Mouse (Mus musculus) lung, embryonic 16.5 days (tissue): ENCODE measurements at regions not wholly inside any gene's neighbourhood (a gene's known extent, or its start where the extent isn't known, plus 50 kb on each side); places are given as distances from the start of the nearest gene placed in this dataset.

Source experiments
- ATAC-seq: fragments of 200-750 bp; cut with Nextera tagmentation; 2 replicates; pipeline ENCODE4 v1.8.0; 2017; ENCODE audit warnings: low read depth, mild to moderate bottlenecking, moderate library complexity
- H3K27ac ChIP-seq: fragments of 300-500 bp; sonication (generic); 2 replicates; pipeline ENCODE4 v1.5.1; 2014; ENCODE audit warnings: mild to moderate bottlenecking, control low read depth, low read length
- H3K27me3 ChIP-seq: fragments of 300-500 bp; sonication (generic); 2 replicates; pipeline ENCODE4 v1.6.1; 2014; ENCODE audit warnings: low read depth, low read length, mixed read lengths; ENCODE audit not compliant: control insufficient read depth, insufficient read depth
- H3K36me3 ChIP-seq: fragments of 300-500 bp; sonication (generic); 2 replicates; pipeline ENCODE4 v1.6.1; 2014; ENCODE audit warnings: low read length; ENCODE audit not compliant: control insufficient read depth, insufficient read depth
- H3K4me1 ChIP-seq: fragments of 300-500 bp; sonication (generic); replicated peaks from 2 replicates; pipeline ENCODE4 v1.6.1; 2014; ENCODE audit warnings: low read length, mixed read lengths; ENCODE audit not compliant: control insufficient read depth, insufficient read depth
- H3K4me2 ChIP-seq: fragments of 300-500 bp; sonication (generic); 2 replicates; pipeline ENCODE4 v1.6.1; 2014; ENCODE audit warnings: low read depth, low read length, control low read depth
- H3K4me3 ChIP-seq: fragments of 300-500 bp; sonication (generic); 2 replicates; pipeline ENCODE4 v1.5.1; 2014; ENCODE audit warnings: mild to moderate bottlenecking, low read length, control low read depth
- H3K9ac ChIP-seq: fragments of 300-500 bp; sonication (generic); 2 replicates; pipeline ENCODE4 v1.6.1; 2014; ENCODE audit warnings: low read length, control low read depth
- H3K9me3 ChIP-seq: fragments of 300-500 bp; sonication (generic); 2 replicates; pipeline ENCODE4 v1.6.1; 2016; ENCODE audit warnings: low read length; ENCODE audit not compliant: control insufficient read depth
- WGBS: fragments of 180-500 bp; shearing (Covaris S2); extraction: QIAGEN DNeasy Blood & Tissue Kit; methylation state at CpG from one replicate; pipeline ENCODE4 v1.1.7; 2014; 5-methylcytosine and 5-hydroxymethylcytosine counted together

DNA sequence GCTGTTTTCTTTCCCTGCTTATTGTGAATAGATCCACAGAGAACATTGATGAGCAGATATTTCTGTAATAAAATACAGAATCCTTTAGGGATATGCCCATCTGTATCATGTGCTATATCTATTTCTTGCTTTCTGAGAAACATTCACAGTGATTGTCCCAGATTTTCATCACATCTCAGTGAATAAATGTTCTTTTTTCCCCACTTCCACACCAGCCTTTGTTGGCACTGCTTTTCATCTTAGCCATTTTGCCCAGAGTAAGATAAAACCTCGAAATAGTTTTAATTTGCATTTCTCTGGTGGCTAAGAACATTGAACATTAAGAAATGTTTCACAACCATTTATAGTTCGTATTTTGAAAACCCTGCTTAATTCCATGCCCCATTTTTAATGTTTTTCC, 195.7 kb upstream of the Gm11232 start:
- Histone ChIP-seq H3K27me3 (no peaks in the 10 kb centered on the region), H3K36me3 (no peaks in the 10 kb centered on the region), H3K4me2 (no peak overlapping the region), H3K9ac (no peak overlapping the region), H3K27ac (no peak overlapping the region), H3K4me1 (no peaks in the 10 kb centered on the region), H3K4me3 (no peak overlapping the region), H3K9me3 (no peaks in the 10 kb centered on the region)
- WGBS, result 64% methylated on average over 2 of the region's 2 CpGs
- no peak for ATAC-seq

DNA sequence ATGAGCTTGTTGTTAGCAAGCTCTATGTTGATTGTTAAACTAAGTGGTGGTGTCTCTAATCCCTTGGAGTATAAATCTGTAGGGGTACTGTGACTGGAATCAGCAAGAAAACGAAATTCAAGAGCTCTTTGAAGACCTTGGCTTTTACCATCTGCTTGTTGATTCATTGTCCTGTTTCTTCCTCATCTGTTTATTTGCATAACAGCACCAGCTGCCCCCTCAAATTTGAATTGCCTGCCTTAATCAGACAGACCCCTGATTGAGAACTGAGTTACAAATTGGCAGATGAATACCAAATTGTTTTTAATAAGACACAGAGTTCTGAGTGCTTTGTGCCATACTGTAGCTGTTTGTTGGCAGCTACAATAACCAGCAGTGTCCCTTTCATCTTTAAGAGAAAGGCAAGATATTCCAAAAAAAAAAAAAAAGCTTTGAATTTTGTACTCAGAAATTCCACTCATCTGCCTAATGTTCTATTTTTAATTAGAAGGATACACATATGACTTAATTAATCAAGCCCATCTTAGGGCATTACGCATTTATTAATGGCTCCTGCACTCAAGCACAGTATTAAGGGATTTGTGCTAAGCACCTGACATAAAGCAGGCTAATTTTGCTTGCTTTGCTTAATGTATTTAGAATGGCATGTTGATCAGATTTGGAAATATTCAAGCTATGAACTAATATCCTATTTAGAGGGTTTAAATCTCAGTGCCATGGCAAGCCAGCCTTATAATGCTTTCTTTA, 175.6 kb upstream of the Gm11232 start:
- H3K4me1 ChIP-seq, result no peaks in the 10 kb centered on the region
- no peak overlapping the region for H3K4me2 ChIP-seq
- H3K9me3 ChIP-seq, result no peaks in the 10 kb centered on the region
- ATAC-seq, result no peak
- no peak overlapping the region for H3K9ac ChIP-seq
- H3K27me3 ChIP-seq, result no peaks in the 10 kb centered on the region
- no peak overlapping the region for H3K27ac ChIP-seq
- no peaks in the 10 kb centered on the region for H3K36me3 ChIP-seq
- H3K4me3 ChIP-seq, result no peak overlapping the region
- WGBS, result 55% methylated on average over 2 of the region's 2 CpGs

DNA sequence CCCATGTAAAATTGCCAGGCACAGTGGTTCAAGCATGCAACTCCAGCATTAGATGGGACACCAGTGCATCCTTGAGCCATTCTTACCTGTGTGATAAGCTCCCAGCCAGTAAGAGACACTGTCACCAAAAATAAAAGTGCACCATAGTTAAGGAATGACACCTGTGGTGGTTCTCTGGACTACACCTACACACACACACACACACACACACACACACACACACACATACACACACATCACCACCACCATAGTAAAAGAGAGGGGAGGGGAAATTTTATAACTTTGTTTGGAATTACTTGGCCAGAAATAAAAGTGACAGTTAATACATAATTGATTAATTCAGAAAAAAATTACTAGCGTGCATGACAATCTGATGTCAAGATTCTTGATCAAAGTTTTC, 175.1 kb upstream of the Gm11232 start:
- Histone ChIP-seq H3K27me3 (no peaks in the 10 kb centered on the region), H3K27ac (no peak overlapping the region), H3K4me1 (no peaks in the 10 kb centered on the region), H3K36me3 (no peaks in the 10 kb centered on the region), H3K4me3 (no peak overlapping the region), H3K4me2 (no peak overlapping the region), H3K9me3 (no peaks in the 10 kb centered on the region), H3K9ac (no peak overlapping the region)
- no peak for ATAC-seq
- WGBS, result 63% methylated on average over 1 of the region's 1 CpGs

DNA sequence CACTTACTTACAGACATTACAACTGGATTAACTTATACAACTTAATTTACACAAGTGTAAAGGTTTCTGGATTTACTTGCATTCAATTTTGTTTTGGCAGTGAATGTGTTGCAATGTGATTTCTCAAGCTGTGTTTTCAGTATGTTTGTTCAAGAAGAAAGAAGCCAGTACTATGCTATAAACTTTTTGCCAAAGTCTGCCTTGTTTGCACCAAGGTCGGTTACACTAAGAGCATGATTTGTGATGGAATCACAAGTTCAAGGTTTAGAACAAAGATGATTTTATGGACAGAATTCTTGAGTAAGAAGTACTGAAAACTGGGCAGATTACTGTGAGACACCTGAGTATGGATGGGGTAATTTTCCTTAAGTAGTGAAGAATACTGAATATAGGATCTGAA, 153.8 kb upstream of the Gm11232 start:
- WGBS, result 68% methylated on average over 1 of the region's 1 CpGs

DNA sequence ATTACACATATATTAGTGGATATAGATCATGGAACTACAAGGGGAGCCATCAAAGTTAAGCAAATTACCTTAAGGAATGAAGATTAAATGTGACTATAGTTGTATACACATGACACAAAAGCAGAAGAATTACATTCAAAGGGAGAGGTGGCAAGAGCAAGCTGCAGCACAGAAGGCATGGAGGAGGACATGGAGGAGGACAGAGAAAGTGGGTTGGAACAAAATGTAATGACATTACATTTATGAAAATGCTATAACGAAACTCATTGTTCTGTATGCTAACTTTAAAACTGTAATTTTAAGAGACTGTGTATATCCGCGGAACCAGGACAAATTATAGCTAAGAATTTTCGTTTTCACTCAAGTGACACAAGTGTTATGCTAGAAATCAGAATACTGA, 117.9 kb upstream of the Gm11232 start:
- no peak for ATAC-seq
- Histone ChIP-seq H3K9ac (no peak overlapping the region), H3K27ac (no peak overlapping the region), H3K4me1 (no peaks in the 10 kb centered on the region), H3K9me3 (no peaks in the 10 kb centered on the region), H3K4me3 (no peak overlapping the region), H3K27me3 (no peaks in the 10 kb centered on the region), H3K36me3 (no peaks in the 10 kb centered on the region), H3K4me2 (no peak overlapping the region)
- WGBS, result 89% methylated on average over 4 of the region's 4 CpGs

More for the DNA sequence above, 153.8 kb upstream of the Gm11232 start:
- H3K9me3 ChIP-seq, result no peaks in the 10 kb centered on the region
- no peak overlapping the region for H3K4me2 ChIP-seq
- H3K36me3 ChIP-seq, result no peaks in the 10 kb centered on the region
- no peaks in the 10 kb centered on the region for H3K27me3 ChIP-seq
- H3K27ac ChIP-seq, result no peak overlapping the region
- ATAC-seq, result no peak
- no peak overlapping the region for H3K4me3 ChIP-seq
- H3K4me1 ChIP-seq, result no peaks in the 10 kb centered on the region
- H3K9ac ChIP-seq, result no peak overlapping the region

DNA sequence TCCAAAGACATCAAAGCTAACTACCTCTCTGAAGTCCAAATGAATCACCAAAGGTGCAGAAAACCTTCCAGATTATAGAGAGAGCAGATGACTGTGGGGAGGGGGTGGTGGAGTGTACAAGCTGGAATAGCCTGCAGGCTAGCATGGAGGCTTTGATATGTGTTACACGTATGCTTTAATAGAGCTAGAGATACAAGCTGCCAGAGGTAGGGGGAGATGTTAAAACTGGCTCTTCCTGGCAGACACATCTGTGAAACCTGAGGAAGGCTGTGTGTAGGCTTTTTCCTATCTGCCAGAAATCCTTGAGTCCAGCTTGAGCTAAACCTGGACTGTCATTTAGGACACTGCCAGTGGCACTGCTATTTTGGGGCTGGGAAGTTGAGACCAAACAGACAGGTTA, 109.2 kb upstream of the Gm11232 start:
- Histone ChIP-seq H3K4me2 (no peak overlapping the region), H3K9me3 (no peaks in the 10 kb centered on the region), H3K9ac (no peak overlapping the region), H3K27ac (no peak overlapping the region), H3K4me3 (no peak overlapping the region), H3K36me3 (no peaks in the 10 kb centered on the region), H3K4me1 (no peaks in the 10 kb centered on the region), H3K27me3 (no peaks in the 10 kb centered on the region)
- ATAC-seq, result no peak
- WGBS, result 34% methylated on average over 1 of the region's 1 CpGs

DNA sequence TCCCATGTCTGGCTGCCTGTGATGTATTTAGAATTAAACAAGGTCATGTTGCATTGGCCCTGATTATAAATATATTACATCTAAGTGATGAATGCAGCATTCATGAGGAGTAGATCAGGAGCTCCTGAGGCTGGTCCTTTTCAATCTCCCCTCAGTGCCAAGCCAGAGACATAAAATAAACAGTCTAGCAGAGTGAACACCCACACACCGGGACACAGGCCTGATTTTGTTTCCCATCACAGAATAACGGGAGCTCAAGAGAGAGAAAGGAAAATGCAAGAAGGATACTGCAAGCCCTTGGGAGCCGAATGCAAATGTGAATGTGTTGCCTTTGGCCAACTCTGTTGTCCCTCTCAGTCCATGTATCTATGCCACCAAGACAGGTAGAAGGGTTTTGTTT, 84.1 kb upstream of the Gm11232 start:
- Histone ChIP-seq H3K9ac (no peak overlapping the region), H3K27ac (no peak overlapping the region), H3K9me3 (no peaks in the 10 kb centered on the region), H3K4me1 (peaks cover 10% of the 10 kb centered on the region; the same call in 1 of the 2 replicates), H3K4me3 (no peak overlapping the region), H3K4me2 (no peak overlapping the region), H3K36me3 (no peaks in the 10 kb centered on the region), H3K27me3 (no peaks in the 10 kb centered on the region)
- ATAC-seq, result no peak
- 54% methylated on average over 3 of the region's 3 CpGs for whole genome bisulfite sequencing

DNA sequence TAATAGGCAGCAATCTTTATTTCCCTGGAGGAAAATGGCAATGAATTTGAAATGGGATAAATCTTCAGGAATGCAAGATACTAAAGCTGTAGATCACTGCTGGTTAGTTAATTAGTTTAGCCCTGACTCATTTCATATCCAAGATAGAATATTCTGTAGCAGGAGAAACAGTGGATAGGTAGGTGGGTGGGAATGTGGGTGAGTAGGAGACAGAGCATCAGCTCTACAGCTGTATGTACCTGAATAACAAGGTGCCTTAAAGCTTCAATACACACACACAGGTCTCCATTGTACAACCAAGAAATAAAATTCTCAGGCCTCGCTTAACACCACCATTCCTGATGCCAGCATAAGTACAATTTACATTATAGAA, 83.0 kb upstream of the Gm11232 start:
- Histone ChIP-seq H3K36me3 (no peaks in the 10 kb centered on the region), H3K9me3 (no peaks in the 10 kb centered on the region), H3K27ac (no peak overlapping the region), H3K4me3 (no peak overlapping the region), H3K9ac (no peak overlapping the region), H3K4me1 (peaks cover 10% of the 10 kb centered on the region; the same call in 1 of the 2 replicates), H3K4me2 (no peak overlapping the region), H3K27me3 (no peaks in the 10 kb centered on the region)
- WGBS, result 90% methylated on average over 1 of the region's 1 CpGs
- ATAC-seq, result no peak

DNA sequence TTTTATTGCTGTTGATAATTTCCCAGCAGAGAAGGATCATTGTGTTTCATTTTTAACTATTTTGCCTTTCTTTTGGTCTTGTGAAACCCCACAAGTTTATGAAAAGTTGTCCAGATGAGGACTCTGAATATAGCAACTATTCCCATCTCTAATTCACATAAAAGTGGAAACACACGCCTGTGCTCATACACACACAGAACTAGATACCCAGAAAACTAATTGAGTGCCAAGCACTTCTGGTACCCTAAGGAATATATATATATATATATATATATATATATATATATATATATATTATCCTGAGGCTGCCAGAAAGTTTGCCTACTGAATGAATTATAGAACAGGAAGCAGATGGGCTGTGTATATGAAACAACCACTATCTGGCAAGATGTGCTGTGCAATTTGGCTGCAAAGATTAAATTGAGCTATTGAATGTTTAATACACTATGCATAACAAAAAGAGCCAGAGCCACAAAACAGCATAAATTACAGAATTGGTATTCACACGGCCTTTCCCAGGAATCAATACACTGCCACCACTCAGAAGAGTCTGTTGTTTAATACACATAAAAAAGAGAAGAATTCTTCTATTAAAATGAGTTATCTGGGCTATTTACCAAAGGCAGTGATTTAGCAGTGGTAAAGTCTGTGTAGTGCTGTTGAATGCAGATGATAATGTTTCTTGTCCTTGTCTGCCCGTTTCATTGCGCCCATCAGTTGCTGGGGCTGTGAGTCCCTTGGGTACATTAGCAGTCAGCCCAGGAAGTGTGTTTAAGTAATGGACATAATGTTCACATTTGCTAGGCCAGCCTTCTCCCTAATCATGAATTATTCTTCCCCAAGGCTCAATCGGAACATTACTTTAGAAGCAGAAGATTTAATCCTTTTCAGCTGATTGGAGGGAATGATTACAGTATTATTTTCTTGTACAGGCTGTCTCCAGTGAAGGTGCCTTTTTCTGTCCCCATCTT, 82.3 kb upstream of the Gm11232 start:
- ATAC-seq, result no peak
- no peaks in the 10 kb centered on the region for H3K27me3 ChIP-seq
- H3K4me1 ChIP-seq, result peaks cover 10% of the 10 kb centered on the region; the same call in 1 of the 2 replicates
- no peak overlapping the region for H3K4me3 ChIP-seq
- WGBS, result 54% methylated on average over 5 of the region's 5 CpGs
- no peak overlapping the region for H3K9ac ChIP-seq
- peak overlapping the region; percentile 31; the same call in 1 of the 2 replicates for H3K27ac ChIP-seq
- H3K36me3 ChIP-seq, result no peaks in the 10 kb centered on the region
- H3K9me3 ChIP-seq, result no peaks in the 10 kb centered on the region
- no peak overlapping the region for H3K4me2 ChIP-seq
